Mouse (Mus musculus): Measurements from ENCODE around the gene Cacng4.

Cacng4 gene

DNA sequence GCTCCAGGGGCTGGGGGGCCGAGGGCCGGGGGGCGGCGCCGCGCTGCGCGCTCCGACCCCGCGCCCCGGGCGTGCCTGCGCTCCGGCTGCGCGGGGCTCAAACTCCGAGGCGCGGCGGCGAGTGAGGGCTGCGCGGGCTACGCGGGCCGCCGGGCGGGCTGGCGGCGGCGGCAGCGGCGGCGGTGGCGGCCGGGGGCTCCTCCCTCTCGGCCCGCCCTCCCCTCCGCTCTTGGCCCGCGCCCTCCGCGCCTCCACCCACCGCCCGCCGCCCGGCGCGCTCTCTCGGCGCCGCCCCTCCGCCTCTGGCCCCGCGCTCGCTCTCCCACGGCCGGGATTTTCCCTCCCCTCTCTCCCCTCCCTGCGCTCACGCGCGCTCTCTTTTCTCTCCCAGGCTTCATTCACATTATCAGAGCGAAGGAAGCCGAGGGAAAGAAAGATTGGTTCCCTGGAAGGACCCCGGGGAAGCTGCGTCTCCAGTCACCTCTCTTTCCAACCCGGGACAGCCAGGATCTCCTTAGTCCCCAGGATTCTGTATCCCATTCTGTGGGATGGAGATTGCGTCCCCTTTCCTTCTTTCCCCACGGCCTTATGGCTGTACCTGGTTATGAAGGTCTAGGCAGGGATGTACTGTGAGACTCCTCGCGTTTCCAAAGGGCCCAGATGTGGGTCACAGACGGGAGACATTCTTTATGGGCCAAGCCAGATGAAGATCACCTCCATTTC is at the start of gene Cacng4:
Cacng4 (minus strand) TSS at position 11 of the 723 bp plus-strand sequence.
- no peak for DNase-seq (ENCODE audit: low spot score in 2 of 2)

DNA sequence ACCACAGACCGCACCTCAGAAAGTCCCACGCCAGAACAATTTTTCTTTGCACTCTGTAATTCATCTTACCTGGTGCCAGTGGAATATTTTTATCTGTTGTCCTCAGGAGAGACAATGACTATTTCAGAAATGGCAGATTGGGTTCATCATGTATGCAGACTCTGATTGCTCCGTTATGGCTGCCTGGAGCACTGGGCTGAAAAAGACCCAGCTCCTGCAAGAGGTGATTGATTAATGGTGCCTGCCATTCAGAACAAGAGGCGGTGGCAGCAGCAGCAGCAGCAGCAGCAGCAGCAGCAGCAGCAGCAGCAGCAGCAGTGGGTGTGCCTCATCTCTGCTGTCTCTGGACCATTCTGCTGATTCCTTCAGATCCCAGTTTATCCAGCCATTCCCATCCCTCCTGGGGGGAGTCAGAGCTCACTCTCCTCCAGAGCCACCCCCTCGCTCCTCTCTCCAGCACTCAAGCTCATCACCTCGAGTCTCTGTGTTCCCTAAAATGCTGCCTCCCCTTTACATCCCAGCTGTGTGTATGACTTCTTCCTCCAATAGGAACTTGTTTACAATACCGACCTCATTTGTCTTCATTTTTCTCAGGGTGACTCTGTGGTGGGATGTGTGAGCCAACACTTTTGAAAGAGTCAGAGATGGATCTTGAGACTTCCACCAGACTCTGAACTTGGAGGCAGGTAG is 39.1 kb upstream of the Cacng4 start:
- DNase-seq (ENCODE audit: low spot score in 2 of 2), result no peak

DNA sequence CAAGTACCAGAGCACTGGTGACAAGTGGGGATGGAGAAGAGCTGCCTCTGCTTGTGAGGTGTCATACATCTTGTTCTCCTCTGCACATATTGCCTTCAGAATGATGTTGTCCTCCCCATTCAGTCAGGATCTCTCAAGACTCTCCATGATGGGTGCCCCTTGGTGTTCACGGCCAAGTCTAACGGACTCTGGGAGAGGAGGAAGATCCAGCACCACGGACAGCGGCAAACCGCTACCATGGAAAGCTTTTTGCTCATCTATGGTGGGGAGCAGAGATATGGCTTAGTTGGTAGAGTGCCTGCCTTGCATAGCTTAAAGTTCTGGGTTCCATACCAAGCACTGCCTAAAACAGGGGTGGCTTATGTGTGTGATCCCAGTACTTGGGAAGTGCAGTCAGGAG is 22.8 kb upstream of the Cacng4 start:
- no peak for DNase-seq (ENCODE audit: low spot score in 2 of 2)

DNA sequence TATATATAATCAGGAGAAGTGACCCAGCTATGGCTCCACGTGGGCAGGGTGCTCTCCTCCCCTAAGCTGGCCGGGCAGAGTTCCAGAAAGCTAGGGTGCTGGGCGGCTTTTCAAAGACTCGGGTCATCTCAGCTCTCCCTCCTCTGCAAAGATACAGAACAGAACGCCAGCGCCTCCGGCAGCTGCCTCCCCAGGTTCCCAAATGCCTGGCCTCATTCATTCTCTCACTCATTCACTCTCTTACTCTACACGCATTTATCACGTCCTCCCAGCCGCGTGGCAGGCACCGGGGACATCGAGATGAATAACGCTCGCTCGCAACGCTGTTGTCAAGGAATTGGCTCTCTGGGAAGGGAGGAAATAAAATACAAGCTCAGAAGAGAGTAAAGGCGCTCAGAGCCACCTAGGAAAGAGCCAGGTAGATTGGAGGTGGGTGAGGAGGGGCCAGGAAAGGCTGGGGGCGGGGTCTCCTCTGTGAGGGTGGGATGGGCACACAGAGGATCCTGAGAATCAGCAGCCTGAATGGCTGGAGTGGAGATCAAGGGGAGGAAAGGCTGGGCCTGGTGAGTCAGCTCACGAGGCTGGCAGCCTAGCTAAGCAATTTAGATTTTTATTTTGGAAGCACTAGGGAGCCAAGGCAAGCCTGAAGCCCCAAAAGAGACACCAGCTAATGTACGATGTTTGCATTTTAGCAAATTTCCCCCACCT is 18.7 kb upstream of the Cacng4 start:
- no peak for DNase-seq (ENCODE audit: low spot score in 2 of 2)

DNA sequence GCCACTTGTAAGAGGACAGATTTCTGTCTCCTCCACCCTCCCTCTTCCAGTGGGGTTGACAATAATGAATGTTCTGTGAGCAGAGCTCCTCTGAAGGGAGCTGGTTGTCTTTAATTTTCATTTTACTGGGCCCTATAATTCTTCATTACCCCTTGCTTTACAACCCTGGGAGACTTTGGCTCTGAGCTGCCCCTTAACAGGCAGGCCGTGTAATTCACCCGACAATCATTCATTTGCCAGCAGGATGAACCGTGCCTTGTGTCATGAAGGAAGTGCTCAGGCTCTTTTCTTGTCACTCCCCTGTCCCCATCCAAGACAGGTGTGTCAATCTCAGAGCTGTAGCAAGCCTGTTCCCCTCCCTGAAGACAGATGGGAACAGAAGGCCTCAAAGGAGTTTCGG is 18.1 kb upstream of the Cacng4 start:
- no peak for DNase-seq (ENCODE audit: low spot score in 2 of 2)

DNA sequence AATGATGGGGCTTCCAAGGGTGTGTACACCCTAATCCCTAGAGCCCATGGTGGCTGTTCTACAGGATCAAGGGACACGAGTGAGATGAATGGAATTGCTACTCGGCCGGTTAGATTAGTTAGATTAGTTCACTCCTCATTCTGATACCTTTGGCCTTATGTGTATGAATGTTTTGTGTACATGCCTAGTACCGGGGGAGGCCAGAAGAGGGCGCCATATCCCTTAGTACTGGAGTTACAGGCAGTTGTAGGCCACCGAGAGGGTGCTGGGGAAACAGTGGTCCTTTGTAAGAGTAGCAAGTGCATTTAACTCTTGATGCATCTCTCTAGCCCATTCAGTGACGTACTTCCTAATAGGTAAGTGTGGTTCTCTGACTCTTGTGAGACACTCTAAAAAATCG is 14.2 kb upstream of the Cacng4 start:
- DNase-seq (ENCODE audit: low spot score in 2 of 2), result no peak

DNA sequence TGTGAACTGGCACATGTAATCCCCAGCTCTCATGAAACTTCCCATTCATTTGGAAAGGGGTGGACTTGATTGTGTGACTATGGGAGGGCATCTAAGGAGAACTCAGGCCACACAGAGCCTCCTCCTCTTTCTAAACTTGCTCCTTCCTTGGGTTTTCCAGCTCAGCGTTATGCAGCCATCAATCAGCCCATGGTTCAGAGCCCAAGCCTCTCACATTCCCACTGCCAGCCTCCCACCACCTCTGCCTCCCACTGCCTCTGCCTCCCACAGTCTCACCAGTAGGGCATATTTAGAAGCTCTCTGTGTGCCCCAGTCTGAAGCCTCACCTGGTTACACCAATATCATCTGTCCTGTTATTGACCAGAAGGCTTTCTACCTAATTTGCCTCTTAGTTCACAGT is 11.7 kb upstream of the Cacng4 start:
- no peak for DNase-seq (ENCODE audit: low spot score in 2 of 2)

DNA sequence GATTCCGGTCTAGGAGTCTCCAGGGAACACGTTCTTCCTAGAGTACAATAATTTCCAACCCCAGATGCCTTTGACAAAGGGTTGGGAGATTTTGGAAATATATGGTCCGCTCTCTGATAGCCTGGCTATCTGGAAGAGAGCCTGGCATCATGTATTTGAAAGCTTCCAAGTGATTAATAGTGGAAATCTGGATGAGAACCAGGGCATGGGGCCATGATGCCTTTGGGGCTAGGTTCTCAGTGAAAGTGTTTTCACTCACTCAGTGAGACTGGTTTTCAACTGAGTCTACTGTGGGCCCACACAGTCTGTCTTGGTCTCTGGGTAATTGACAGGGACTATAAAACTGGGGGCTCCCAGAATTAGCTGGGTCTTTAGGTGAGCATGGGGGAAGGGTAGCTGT is 7.6 kb upstream of the Cacng4 start:
- DNase-seq (ENCODE audit: low spot score in 2 of 2), result no peak

DNA sequence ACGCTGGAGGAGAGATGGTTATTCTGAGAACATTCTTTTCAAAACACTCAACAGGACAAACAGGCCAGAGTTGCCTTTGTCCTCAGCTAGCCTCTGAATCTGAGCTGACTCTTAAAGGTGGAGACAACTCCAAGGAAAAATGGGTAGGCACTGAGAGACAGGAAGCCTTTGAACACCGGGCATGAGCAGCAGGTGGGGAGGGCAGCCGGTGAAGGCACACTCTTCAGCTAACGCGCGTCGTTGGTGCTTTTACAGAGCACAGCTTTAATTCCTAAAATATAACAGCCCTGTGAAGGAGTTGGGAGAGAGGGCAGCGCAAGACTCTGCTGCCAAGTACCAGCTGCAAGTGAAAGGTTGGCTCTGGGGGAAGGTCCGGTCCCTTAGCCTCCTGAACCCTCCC is 5.0 kb upstream of the Cacng4 start:
- DNase-seq (ENCODE audit: low spot score in 2 of 2), result no peak

DNA sequence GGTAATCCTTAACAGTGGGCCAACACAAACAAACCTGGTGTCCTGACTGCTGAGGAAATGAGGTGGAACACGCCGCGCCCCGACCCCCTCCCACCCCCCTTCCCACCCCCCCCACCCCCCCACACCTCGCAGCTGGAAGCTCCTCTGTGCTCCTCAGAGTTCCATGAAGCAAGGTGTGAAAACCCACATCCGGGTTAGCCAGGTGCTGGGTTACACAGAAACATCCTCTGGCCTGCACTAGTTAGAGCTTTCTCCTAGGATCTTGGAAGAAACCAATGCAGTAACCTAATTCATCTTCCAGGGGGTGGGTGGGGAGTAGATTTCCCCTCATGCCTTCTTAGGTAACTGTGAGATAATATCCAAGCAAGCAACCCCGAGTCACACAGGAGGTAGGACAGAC is 2.0 kb upstream of the Cacng4 start:
- no peak for DNase-seq (ENCODE audit: low spot score in 2 of 2)

DNA sequence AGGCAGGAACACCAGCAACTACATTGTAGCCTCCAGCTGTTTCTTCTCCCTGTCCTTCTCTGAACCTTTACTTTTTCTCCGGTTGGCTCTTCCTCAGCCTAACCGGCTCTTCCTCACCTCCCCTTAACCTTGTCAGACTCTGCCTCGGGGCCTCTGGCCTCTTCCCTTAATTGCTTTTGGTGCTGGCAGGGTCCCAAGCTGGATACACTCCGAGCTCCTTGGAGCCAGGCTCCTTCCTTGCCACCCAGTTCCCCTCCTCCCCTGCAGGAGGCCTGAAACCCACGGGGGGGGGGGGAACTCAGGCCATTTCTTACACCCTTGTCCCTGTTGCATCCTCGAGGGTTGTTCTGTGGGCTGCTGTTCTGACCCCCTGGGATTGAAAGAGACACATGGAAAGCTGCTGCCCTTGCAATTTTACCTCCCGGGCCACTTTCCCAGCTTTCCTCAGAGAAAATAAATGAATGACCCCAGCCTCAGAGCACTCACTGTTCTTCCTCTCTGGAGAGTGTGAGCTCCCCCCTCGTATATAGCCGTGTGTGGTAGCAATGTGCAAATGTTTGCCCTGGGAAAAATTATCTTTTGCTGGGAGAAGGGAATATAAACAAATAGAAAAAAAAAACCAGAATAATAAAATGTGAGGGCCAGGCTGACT is 1.2 kb upstream of the Cacng4 start:
- DNase-seq (ENCODE audit: low spot score in 2 of 2), result peak in 1 of 2 experiments; percentile 33

DNA sequence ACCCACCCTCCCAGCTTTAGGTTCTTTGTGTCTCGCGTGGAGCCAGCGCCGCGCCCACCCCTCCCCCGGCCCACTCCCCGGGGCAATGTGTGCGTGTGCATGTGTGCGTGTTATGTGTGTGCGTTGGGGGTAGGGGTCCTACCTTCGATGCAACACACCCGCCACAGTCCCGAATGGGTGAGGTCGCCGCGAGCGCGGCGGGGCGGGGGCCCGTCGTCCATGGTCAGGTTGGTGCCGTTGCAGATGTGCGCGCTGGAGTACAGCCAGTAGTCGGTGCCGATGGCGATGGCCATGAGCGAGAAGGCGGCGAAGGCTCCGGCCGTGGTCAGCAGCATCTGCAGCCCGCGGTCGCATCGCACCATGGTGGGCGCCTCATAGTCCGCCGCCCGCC is 259 bp downstream of the Cacng4 start:
- no peak for DNase-seq (ENCODE audit: low spot score in 2 of 2)

DNA sequence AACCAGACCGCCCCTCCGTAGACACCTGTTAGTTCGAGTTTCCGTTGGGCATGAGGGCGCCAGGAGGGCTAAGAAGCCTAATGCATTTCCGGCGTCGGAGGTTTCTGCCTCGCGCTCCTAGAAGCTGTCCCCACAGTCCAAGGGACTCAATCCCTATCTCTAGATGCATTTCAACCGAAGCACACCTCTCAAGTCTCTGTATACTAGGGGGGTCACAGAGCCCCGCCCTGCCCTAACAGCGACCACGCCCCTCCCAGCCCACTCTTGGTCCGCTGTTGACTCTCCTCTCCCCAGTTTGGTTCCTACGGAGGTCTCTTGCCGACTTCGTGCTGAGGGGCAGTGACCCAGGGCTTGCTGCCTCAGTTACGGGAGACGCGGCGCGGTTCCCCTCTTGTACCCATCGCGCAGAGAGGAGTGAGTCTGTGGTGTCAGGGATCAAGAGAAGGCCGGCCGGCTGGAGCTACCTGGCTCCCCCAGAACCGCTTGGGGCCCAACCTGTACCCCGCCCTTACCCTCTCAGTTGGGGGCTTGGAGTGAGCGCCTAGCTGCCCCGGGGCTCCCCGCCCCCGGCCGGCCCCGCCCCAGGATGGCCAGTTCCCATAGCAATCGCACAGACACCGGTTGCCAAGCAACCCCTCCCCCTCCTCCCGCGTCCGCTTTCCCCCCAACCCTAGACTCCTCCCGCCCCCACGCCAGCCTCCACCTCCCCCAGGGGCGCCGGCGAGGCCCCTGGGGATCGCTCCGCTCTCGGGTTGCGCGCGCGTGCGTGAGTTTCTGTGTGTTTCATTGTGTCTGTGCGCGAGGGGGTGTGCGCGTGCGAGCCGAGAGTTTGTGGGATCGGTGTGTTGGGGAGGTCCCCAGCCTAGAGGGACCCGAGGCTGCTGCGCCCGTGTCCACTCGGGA is 906 bp downstream of the Cacng4 start:
- no peak for DNase-seq (ENCODE audit: low spot score in 2 of 2)

DNA sequence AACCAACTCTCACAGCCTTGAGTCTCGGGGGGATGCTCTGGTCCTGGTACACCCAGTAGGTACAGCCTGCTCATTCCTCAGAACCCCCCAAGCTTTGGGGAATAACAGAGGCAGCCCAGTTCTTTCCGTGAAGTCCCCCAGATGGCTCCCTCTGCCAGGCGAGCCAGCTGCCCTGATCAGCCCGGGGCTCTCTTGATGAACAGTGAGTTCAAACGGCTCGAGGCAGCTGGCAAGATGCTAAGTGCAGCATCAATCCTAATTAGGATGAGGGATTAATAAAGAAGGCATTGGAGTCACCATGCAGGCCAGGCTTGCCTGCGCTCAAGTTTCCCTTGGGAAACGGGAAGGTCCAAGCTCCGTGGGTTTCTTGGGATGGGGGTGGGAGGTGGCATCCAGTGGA is 2.2 kb downstream of the Cacng4 start:
- DNase-seq (ENCODE audit: low spot score in 2 of 2), result no peak

DNA sequence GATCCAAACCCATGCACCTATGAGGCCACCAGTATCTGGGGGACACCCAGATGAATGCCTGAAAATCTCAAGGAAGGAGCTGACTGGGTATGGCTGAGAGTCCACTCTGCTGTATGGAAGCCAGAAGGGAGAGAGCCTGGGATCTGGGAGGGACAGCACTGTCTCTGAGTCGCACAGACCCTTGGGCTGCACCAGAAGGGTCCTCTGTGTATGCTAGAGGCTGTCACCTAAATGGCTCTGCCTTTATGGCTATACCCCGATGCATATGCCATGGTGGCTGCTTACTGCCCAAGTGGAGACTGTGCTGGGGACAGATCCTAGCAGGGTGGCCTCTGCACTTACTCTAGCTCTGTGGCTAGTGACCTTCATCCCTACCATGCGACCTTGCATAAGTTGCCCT is 8.6 kb downstream of the Cacng4 start:
- no peak for DNase-seq (ENCODE audit: low spot score in 2 of 2)

DNA sequence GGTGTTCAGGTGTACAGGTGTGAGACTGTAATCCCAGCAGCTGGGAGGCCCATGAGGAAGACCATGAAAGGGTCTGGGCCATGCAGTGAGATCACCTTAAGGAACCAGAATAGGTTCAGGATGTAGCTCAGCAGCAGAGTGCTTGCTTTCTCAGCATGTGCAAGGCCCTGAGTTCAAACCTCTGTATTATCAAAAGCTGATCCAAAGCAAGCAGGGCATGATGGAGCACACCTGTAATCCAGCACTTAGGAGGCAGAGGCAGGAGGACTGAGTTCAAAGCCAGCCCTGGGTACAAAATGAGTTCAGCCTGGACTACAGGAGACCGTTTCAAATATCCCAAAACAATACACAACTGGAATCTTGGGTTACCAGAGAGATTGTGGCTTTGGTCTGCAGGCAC is 9.1 kb downstream of the Cacng4 start:
- DNase-seq (ENCODE audit: low spot score in 2 of 2), result no peak

DNA sequence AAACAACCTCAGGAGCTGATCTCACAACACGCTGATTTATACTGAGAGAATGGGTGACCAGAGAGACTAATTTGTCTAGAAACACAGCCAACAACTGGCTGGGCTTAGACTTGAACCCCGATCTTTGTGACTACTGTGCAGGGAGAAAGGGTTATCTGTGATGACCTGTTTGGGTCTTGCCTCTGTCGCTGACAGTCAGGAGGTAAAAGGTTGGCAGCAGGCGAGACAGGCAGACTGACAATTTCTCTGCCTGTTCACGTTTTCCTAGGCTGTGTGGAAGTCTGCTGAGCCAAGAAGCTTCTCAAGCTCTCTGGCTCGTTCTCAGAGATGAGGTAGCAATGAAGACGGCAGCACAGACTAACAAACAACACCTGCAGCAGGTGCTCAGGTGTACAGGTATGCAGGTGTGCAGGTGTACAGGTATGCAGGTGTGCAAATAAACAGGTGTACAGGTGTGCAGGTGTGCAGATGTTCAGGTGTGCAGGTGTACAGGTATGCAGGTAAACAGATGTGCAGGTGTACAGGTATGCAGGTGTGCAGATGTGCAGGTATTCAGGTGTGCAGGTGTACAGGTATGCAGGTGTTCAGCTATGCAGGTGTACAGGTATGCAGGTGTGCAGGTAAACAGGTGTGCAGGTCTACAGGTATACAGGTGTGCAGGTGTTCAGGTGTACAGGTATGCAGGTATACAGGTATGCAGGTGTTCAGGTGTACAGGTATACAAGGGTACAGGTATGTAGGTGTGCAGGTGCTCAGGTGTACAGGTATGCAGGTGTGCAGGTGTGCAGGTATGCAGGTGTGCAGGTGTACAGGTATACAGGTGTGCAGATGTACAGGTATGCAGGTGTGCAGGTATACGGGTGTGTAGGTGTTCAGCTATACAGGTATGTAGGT is 10.2 kb downstream of the Cacng4 start:
- DNase-seq (ENCODE audit: low spot score in 2 of 2), result no peak

DNA sequence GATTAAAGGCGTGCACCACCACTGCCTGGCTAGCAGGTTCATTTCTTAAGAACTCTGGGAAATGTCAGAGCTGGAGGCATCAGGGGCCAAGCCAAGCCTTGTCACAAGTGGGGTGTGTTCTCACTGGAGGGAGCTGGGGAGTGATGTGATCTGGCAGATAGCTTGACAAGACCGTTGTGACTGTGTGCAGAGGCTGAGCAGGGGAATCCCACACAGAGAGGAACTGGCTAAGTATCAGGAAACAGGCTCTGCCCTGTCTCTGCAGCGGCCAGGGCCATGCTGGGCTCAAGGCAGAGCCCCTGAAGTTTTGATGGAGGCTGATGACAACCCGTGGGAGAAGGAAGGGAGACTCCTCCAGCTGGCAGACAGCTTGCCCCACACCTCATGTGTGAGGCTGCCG is 11.8 kb downstream of the Cacng4 start:
- DNase-seq (ENCODE audit: low spot score in 2 of 2), result no peak

DNA sequence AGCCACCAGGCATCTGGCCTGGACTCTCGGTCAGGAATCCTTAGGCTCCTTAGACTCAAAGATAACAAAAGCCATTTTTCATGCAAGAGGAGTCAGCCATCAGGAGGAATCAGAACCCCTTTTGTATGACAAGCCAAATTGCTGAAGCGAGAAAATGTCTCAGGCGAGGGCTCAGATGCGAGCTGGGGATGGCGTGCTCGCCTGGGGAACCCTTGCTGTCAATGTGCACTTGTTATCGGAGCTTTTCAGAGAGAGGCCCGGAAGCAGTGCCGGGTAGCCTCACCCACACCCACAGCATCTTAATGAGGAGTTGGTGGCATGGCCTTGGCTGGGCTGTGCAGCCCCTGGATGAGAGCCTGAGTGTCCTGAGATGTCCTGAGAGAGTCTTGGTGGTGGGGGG is 15.5 kb downstream of the Cacng4 start:
- no peak for DNase-seq (ENCODE audit: low spot score in 2 of 2)

DNA sequence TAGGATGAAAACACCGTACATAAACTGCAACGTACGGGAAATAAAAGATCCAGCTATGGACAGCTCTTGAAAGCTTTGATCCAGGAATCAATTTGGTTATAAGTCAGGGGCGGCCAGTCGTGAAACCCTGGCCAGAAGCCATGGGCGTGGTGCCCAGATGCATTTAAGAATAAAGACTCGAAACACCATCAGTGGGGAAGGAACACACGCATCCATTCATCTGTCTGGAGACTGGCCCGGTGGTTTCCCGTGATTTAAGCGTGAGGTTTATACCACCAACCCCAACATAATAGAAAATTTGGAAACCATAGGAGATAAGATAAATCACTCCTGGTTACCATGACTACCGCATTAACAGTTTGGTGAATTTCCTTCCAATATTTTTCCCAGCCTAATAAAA is 16.9 kb downstream of the Cacng4 start:
- DNase-seq (ENCODE audit: low spot score in 2 of 2), result no peak

All from urinary bladder, postnatal 4 days (tissue).